Mouse (Mus musculus) neural tube, embryonic 12.5 days (tissue): ENCODE measurements around the gene Bmpr1b. TPM values are rescaled to one million over a fixed set of nuclear protein-coding genes. Genes with fewer than 3 reads are reported as not detected.
A peak's percentile ranks its signal among the peaks of the same experiment; 100 is the strongest.

Experiments used
- ATAC-seq: fragments of 200-750 bp; cut with Nextera tagmentation; 2 replicates; pipeline ENCODE4 v1.8.0; 2017; ENCODE audit warnings: low read depth, mild to moderate bottlenecking, moderate TSS enrichment, moderate library complexity; ENCODE audit not compliant: low FRiP score
- H3K27ac ChIP-seq: fragments of 300-500 bp; sonication (generic); 2 replicates; pipeline ENCODE4 v1.5.1; 2016
- H3K27me3 ChIP-seq: fragments of 300-500 bp; sonication (generic); replicated peaks from 2 replicates; pipeline ENCODE4 v1.6.1; 2016; ENCODE audit warnings: mild to moderate bottlenecking
- H3K36me3 ChIP-seq: fragments of 300-500 bp; sonication (generic); 2 replicates; pipeline ENCODE4 v1.6.1; 2016; ENCODE audit warnings: mild to moderate bottlenecking
- H3K4me1 ChIP-seq: fragments of 300-500 bp; sonication (generic); 2 replicates; pipeline ENCODE4 v1.6.1; 2016
- H3K4me2 ChIP-seq: fragments of 300-500 bp; sonication (generic); replicated peaks from 2 replicates; pipeline ENCODE4 v1.6.1; 2016; ENCODE audit warnings: mild to moderate bottlenecking
- H3K4me3 ChIP-seq: fragments of 300-500 bp; sonication (generic); 2 replicates; pipeline ENCODE4 v1.5.1; 2016
- H3K9ac ChIP-seq: fragments of 300-500 bp; sonication (generic); 2 replicates; pipeline ENCODE4 v1.6.1; 2016; ENCODE audit warnings: mild to moderate bottlenecking
- H3K9me3 ChIP-seq: fragments of 300-500 bp; sonication (generic); 2 replicates; pipeline ENCODE4 v1.6.1; 2016; ENCODE audit warnings: mild to moderate bottlenecking
- WGBS: fragments of 180-500 bp; shearing (Covaris S2); methylation state at CpG from one replicate; pipeline ENCODE4 v1.1.7; 2016; 5-methylcytosine and 5-hydroxymethylcytosine counted together
- polyA plus RNA-seq: library from polyadenylated mRNA; unstranded; fragments of >200 nt; fragmentation: Nextera tagmentation; extraction: Ambion mirVana; gene quantifications from 2 replicates; pipeline ENCODE4 v1.2.1, GENCODE M21; 2016

Gene Bmpr1b
- polyA plus RNA-seq, 1 experiment from 2014 or later, result 12.6 TPM

DNA sequence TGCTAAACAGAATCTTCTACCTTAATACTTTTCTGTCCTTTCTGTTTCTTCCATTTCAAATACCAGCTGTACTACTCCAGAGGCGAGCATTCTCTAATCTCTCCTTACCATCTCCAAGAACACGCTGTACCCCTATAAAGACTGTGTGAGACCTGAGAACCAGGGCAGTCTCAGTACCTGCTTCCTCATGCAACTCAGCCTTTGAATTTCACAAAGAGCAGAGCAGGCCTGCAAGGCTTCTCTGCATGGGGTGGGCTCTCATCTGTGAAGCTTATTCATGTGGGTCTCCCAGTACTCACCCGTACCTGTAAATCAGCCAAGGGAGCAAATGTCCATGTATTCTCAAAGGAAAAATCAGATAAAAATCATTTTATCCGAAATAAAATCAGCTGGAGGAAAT is 203.0 kb downstream of the Bmpr1b start:
- Histone ChIP-seq H3K27ac (no peak overlapping the region), H3K36me3 (no peaks in the 10 kb centered on the region), H3K4me3 (no peak overlapping the region), H3K4me1 (no peaks in the 10 kb centered on the region), H3K9ac (no peak overlapping the region), H3K27me3 (no peaks in the 10 kb centered on the region), H3K4me2 (no peak overlapping the region), H3K9me3 (no peaks in the 10 kb centered on the region)
- whole genome bisulfite sequencing, result 54% methylated on average over 4 of the region's 4 CpGs
- no peak for ATAC-seq

DNA sequence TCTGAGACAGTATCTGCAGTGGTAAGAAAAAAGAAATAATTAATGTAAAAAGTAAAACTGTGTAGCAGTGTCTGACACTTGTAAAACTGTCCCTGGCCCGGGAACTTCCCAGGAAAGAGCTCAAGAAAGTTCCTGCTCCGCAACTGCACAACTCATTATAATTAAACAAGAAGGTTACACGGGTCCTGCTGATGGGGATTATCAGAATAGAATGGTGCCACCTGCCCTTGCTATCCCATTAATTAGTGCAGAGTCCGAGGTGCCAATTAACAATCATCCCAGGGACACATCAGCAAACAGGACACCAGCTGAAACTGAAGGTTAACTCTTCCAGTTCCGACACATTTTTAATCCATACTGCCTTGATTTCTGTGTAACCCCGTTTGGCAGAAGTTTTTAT is 216.3 kb downstream of the Bmpr1b start:
- no peak for ATAC-seq
- Histone ChIP-seq H3K4me1 (no peaks in the 10 kb centered on the region; the same call in 1 of the 2 replicates), H3K9me3 (no peaks in the 10 kb centered on the region), H3K36me3 (no peaks in the 10 kb centered on the region), H3K27ac (no peak overlapping the region), H3K9ac (no peak overlapping the region), H3K27me3 (no peaks in the 10 kb centered on the region), H3K4me2 (no peak overlapping the region), H3K4me3 (no peak overlapping the region)
- 48% methylated on average over 6 of the region's 6 CpGs for WGBS

DNA sequence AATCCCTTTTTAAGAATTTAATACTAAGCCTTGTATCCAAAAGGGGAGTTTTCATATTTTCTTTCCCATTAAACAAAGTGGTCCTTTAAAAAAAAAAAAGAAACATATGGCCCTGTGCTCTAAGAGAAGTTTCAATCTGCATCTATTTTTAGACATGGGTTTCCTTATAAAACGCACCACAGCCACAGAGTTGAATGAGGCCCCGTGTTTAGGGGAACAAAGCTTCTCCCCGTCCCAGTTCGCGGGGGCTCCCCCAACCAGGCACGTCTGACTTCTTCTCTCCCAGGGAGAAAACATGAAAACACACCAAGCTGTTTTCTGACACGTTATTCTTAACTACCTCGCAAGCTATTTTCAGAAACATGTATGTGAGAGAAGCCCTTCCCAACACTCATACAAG is 218.6 kb downstream of the Bmpr1b start:
- Histone ChIP-seq H3K27ac (no peak overlapping the region), H3K27me3 (no peaks in the 10 kb centered on the region), H3K4me1 (no peaks in the 10 kb centered on the region; the same call in 1 of the 2 replicates), H3K36me3 (no peaks in the 10 kb centered on the region), H3K9me3 (no peaks in the 10 kb centered on the region), H3K4me2 (no peak overlapping the region), H3K4me3 (no peak overlapping the region), H3K9ac (no peak overlapping the region)
- WGBS, result 86% methylated on average over 8 of the region's 8 CpGs
- no peak for ATAC-seq

DNA sequence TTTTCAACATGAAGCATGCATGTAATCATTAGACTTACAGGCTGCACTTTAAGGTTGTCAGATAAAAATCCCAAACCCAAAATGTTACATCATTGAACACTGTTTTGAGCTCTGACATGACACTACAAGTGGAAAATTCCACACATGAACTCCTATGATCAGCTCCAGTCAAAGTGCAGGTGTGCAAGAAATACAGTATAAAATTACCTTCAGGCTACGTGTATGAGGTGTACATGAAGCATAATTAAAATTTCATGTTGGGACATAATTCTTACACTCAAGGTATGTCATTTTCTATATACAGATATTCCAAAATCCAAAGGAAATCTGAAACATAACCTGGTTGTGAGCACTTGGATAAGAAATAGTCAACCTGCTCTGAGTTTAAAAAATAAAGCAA is 220.7 kb downstream of the Bmpr1b start:
- Histone ChIP-seq H3K4me1 (peaks cover 2% of the 10 kb centered on the region; the same call in 1 of the 2 replicates), H3K27me3 (no peaks in the 10 kb centered on the region), H3K36me3 (no peaks in the 10 kb centered on the region), H3K9me3 (no peaks in the 10 kb centered on the region), H3K4me2 (no peak overlapping the region), H3K9ac (no peak overlapping the region), H3K4me3 (no peak overlapping the region), H3K27ac (no peak overlapping the region)
- ATAC-seq, result no peak
- WGBS, result 81% methylated on average over 1 of the region's 1 CpGs

DNA sequence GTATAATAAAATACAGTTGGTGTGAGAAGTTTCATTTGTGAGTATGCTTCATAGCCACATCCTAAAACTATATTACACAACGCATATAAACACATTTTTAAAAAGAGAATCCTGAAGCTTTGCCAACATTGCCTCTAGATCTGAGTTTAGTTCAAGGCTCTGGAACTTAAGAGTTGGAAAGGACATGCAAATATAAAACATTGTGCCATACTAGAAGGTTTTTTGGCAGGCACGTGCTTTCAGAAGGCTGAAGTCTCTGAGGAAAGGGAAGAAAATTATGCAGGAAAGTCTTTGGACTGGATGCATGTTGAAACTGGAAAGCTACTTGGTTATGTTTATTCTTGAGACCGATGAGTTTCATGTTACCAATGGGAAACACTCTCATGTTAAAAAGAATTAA is 221.1 kb downstream of the Bmpr1b start:
- no peak overlapping the region for H3K4me3 ChIP-seq
- no peak overlapping the region for H3K4me2 ChIP-seq
- H3K27ac ChIP-seq, result no peak overlapping the region
- H3K9me3 ChIP-seq, result no peaks in the 10 kb centered on the region
- no peak for ATAC-seq
- no peaks in the 10 kb centered on the region for H3K36me3 ChIP-seq
- peaks cover 3% of the 10 kb centered on the region; the same call in 1 of the 2 replicates for H3K4me1 ChIP-seq
- H3K9ac ChIP-seq, result no peak overlapping the region
- WGBS, result 88% methylated on average over 3 of the region's 3 CpGs
- H3K27me3 ChIP-seq, result no peaks in the 10 kb centered on the region

DNA sequence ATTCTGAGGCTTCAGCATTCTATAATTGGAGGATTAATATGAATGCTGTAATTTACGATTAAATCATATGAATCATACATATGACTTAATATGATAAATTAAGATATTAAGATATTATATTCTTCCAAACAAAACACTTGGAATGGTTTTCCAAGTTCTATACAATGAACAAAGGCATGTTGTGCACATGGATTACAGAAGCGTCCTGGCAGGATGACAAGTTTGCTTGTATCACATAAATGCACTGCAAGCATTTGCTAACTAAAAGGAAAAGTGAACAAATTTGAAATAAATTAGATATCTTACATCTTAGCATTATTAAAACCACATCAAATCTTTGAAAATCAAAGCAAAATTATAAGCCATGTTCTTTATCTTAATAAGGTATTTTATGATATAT is 222.4 kb downstream of the Bmpr1b start:
- H3K36me3 ChIP-seq, result no peaks in the 10 kb centered on the region
- ATAC-seq, result no peak
- H3K9me3 ChIP-seq, result no peaks in the 10 kb centered on the region
- peaks cover 3% of the 10 kb centered on the region; the same call in 1 of the 2 replicates for H3K4me1 ChIP-seq
- WGBS, result 91% methylated on average over 2 of the region's 2 CpGs
- no peak overlapping the region for H3K4me3 ChIP-seq
- no peak overlapping the region for H3K4me2 ChIP-seq
- H3K27me3 ChIP-seq, result no peaks in the 10 kb centered on the region
- no peak overlapping the region for H3K9ac ChIP-seq
- no peak overlapping the region for H3K27ac ChIP-seq

DNA sequence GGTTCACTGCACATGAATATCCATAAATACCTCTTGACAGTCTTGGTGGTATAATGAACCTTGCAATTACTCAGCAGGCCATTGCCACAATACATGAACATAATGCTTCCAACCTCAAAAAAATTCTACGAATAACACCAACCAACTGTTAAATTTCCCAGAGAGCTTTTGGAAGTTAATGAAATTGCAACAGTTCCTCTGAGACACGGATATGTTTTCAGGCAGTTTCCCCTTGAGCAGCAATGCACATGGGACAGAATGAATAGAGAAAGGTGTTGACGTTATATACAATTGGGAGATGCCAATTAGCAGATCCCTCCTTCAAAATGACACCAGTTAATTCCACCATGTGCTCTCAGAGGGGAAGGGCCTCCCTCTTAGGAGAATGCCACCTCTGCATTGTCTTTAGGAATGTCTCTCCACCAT is 225.9 kb downstream of the Bmpr1b start:
- H3K27me3 ChIP-seq, result no peaks in the 10 kb centered on the region
- no peak for ATAC-seq
- no peaks in the 10 kb centered on the region for H3K9me3 ChIP-seq
- no peak overlapping the region for H3K4me2 ChIP-seq
- no peak overlapping the region for H3K9ac ChIP-seq
- H3K27ac ChIP-seq, result no peak overlapping the region
- 34% methylated on average over 3 of the region's 3 CpGs for WGBS
- no peaks in the 10 kb centered on the region for H3K36me3 ChIP-seq
- H3K4me3 ChIP-seq, result no peak overlapping the region
- H3K4me1 ChIP-seq, result peaks cover 3% of the 10 kb centered on the region; the same call in 1 of the 2 replicates

DNA sequence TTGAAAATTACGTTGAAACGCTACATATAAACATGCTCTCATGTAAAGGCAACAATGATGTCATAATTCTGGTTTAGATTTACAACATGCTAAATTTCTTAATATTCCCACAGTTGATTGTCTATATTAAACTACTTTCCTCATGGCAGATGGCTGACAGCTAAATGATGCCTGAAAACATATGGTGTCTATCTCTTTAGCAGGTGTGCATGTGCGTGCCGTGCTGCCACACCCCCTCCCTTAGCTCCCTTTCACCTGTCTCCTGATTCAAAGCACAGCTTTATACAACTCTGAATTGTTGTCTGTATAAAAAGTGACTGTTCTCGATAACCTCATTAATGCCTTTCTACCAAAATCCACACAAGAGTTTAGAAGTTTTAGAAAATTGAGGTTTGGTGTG is 229.0 kb downstream of the Bmpr1b start:
- ATAC-seq, result no peak
- WGBS, result 88% methylated on average over 5 of the region's 5 CpGs
- H3K4me1 ChIP-seq, result peaks cover 16% of the 10 kb centered on the region

DNA sequence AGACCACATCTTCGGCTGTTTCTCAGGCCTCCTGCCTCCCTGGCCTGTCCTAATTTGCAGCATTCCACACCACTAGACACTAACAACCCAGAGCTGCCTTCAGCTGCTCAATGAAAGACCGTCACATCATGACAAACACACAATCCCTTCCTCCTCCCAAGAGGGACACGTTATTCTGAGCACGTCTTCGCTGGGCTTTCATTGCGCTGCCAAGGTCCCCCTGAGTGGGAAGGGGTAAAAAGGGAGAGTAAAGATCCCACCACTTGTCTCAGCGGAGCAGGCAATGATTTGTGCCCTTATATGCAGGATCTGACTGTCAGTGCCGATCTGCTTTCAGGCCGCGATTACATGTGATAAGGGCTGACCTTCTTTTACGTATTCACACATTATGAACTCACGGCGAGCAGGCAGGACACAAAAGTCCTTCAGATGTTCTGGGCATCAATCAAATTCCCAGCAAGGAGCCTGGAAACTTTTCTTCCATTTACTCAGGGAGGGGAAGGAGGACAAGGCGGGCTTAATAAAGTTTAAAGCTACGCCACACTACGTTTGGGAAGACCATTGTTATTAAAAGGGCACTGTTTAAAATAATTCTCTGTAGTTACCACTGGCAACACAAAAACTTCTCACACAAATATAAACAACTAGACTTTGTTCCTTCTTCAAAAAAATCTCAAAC is 232.5 kb downstream of the Bmpr1b start:
- Histone ChIP-seq H3K9ac (no peak overlapping the region), H3K9me3 (no peaks in the 10 kb centered on the region), H3K4me3 (no peak overlapping the region), H3K36me3 (no peaks in the 10 kb centered on the region), H3K4me2 (peak overlapping the region; percentile 50), H3K27me3 (no peaks in the 10 kb centered on the region), H3K27ac (peak overlapping the region; percentile 29; the same call in 1 of the 2 replicates), H3K4me1 (peaks cover 31% of the 10 kb centered on the region)
- WGBS, result 8% methylated on average over 16 of the region's 16 CpGs
- peak; percentile 90 for ATAC-seq

More for the DNA sequence above, 229.0 kb downstream of the Bmpr1b start:
- H3K9me3 ChIP-seq, result no peaks in the 10 kb centered on the region
- H3K4me3 ChIP-seq, result no peak overlapping the region
- no peaks in the 10 kb centered on the region for H3K27me3 ChIP-seq
- no peak overlapping the region for H3K9ac ChIP-seq
- no peak overlapping the region for H3K27ac ChIP-seq
- H3K36me3 ChIP-seq, result no peaks in the 10 kb centered on the region
- no peak overlapping the region for H3K4me2 ChIP-seq

DNA sequence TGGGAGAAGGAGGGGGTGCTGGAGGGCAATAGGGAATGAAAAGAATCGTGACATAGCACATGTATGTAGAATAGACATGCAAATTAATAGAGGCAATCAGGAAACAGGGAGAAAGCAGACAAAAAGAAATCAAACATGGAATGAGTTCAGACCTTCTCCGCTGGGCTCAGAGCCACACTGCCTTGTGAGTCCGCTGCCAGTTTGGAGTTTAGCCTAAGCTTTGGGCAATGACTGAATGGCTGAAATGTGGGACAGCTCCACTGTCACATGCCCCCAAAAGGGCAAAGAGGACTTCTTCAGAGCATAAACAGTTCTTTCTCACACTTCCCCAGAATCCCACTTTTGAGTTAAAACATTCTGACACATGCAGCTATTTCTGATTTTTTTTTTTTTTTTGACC is 236.3 kb downstream of the Bmpr1b start:
- Histone ChIP-seq H3K9ac (no peak overlapping the region), H3K27ac (no peak overlapping the region), H3K4me1 (peaks cover 43% of the 10 kb centered on the region), H3K4me3 (no peak overlapping the region), H3K36me3 (no peaks in the 10 kb centered on the region), H3K4me2 (no peak overlapping the region), H3K9me3 (no peaks in the 10 kb centered on the region), H3K27me3 (no peaks in the 10 kb centered on the region)
- 50% methylated on average over 3 of the region's 3 CpGs for WGBS
- ATAC-seq, result no peak

DNA sequence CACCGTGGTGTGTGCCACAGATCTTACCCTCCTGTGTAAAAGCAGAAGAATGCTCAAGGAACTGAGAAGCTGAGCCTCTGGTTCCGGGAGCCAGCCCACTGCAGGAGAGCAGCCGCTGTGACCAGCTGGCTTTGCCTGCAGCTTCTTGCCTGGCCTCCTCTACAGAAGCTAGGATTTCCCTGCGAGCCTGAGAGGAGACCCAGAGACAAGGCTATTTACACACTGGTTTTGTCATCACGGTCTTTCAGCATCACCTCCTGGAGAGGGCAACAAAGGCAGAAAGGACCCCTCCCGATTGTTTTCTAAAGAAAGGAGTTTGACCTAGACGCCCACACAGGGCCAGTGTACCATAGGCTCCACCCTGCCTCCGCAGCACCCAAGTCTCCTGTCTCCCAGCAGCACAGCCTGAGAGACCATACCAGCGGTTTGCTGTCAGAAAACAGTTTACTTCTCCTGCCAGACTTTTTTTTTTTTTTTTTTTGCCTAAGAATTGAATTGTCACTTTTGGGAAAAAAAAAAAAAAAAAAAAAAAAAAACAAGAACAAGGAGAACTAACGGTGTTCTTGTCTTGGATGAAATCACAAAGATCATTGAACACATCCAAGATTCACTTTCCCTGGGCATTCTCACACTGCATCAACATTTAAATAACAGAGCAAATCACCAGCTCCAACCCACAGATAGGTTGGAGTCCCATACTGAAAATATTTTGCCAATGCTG is 237.7 kb downstream of the Bmpr1b start:
- Histone ChIP-seq H3K4me2 (peak overlapping the region; percentile 60), H3K27ac (peak overlapping the region; percentile 59; the same call in 1 of the 2 replicates), H3K36me3 (no peaks in the 10 kb centered on the region), H3K9me3 (no peaks in the 10 kb centered on the region), H3K4me3 (peak overlapping the region; percentile 27), H3K27me3 (no peaks in the 10 kb centered on the region), H3K9ac (peak overlapping the region; percentile 42; the same call in 1 of the 2 replicates), H3K4me1 (peaks cover 40% of the 10 kb centered on the region)
- WGBS, result 2% methylated on average over 10 of the region's 10 CpGs
- ATAC-seq, result peak; percentile 66

DNA sequence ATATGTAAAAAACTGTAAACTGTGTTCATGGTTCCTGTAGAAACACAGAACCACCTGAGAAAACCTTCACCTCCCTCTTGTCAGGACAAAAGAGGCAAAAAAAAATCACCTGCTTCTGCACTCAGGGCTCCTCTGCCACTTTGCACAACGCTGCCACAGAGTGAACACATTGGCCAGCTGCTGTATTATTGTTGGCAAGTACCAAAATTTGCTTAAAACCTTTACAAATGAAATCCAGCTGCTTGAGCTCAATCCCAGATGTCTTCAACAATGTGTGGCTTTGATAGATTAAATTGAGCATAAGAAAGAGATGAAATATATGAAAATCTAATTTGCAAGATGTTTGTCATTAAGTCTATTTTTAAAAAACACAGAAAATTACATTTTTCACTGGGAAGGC is 245.8 kb downstream of the Bmpr1b start:
- Histone ChIP-seq H3K4me1 (peaks cover 5% of the 10 kb centered on the region; the same call in 1 of the 2 replicates), H3K27ac (no peak overlapping the region), H3K4me3 (no peak overlapping the region), H3K27me3 (no peaks in the 10 kb centered on the region), H3K9me3 (no peaks in the 10 kb centered on the region), H3K4me2 (no peak overlapping the region), H3K9ac (no peak overlapping the region), H3K36me3 (no peaks in the 10 kb centered on the region)
- no peak for ATAC-seq
- 50% methylated on average over 1 of the region's 1 CpGs for WGBS
